Mouse (Mus musculus): ENCODE results near the gene Sgsm1.

Sgsm1 gene

GRCm38 (mm10) chr5:113280138-113280856, 30.3 kb downstream of the Sgsm1 start:
- DNase-seq = peak; percentile 76

GRCm38 (mm10) chr5:113275839-113276238, 34.7 kb downstream of the Sgsm1 start:
- DNase-seq = no peak

GRCm38 (mm10) chr5:113271207-113271811, 39.3 kb downstream of the Sgsm1 start:
- no peak for DNase-seq

GRCm38 (mm10) chr5:113270043-113270442, 40.5 kb downstream of the Sgsm1 start:
- DNase-seq = no peak

- DNase-seq = no peak
Measured at GRCm38 (mm10) chr5:113268246-113268645, 42.3 kb downstream of the Sgsm1 start.

- no peak for DNase-seq
Measured at GRCm38 (mm10) chr5:113265637-113266036, 44.9 kb downstream of the Sgsm1 start.

GRCm38 (mm10) chr5:113250806-113251205, 59.8 kb downstream of the Sgsm1 start:
- DNase-seq = no peak

GRCm38 (mm10) chr5:113249263-113249930, 61.2 kb downstream of the Sgsm1 start:
- DNase-seq = peak; percentile 12 to 38

GRCm38 (mm10) chr5:113230196-113230595, 80.4 kb downstream of the Sgsm1 start:
- DNase-seq = no peak

- peak; percentile 76 to 85 for DNase-seq
Measured at GRCm38 (mm10) chr5:113226632-113227102, 83.9 kb downstream of the Sgsm1 start, which contains the start of gene Tmem211. Tmem211 (plus strand) TSS chr5:113226909.

GRCm38 (mm10) chr5:113225686-113226435, 84.7 kb downstream of the Sgsm1 start:
- DNase-seq = no peak

GRCm38 (mm10) chr5:113225271-113225670, 85.3 kb downstream of the Sgsm1 start:
- DNase-seq = no peak

- DNase-seq = peak in 1 of 2 experiments; percentile 67
Measured at GRCm38 (mm10) chr5:113223888-113224287, 86.7 kb downstream of the Sgsm1 start.

- DNase-seq = peak; percentile 66 to 76
Measured at GRCm38 (mm10) chr5:113221147-113221865, 89.3 kb downstream of the Sgsm1 start, which contains the start of gene 2900026A02Rik. 2900026A02Rik (minus strand) TSS chr5:113221236.

GRCm38 (mm10) chr5:113220383-113221146, 90.0 kb downstream of the Sgsm1 start:
- no peak for DNase-seq

- DNase-seq = no peak
Measured at GRCm38 (mm10) chr5:113219876-113220275, 90.7 kb downstream of the Sgsm1 start.

GRCm38 (mm10) chr5:113219450-113219849, 91.1 kb downstream of the Sgsm1 start:
- no peak for DNase-seq

- no peak for DNase-seq
Measured at GRCm38 (mm10) chr5:113218617-113219235, 91.9 kb downstream of the Sgsm1 start.

- DNase-seq = no peak
Measured at GRCm38 (mm10) chr5:113217076-113217475, 93.5 kb downstream of the Sgsm1 start.

GRCm38 (mm10) chr5:113216328-113216960, 94.1 kb downstream of the Sgsm1 start:
- no peak for DNase-seq
